Mouse (Mus musculus): ENCODE measurements around the gene Slc39a7. TPM values are rescaled to one million over a fixed set of nuclear protein-coding genes. Genes with fewer than 3 reads are reported as not detected.

Gene Slc39a7
- polyA plus RNA-seq (2015; fragmentation: Nextera tagmentation; extraction: Ambion mirVana): 58.1 and 68.4 TPM in 2 replicates

DNA sequence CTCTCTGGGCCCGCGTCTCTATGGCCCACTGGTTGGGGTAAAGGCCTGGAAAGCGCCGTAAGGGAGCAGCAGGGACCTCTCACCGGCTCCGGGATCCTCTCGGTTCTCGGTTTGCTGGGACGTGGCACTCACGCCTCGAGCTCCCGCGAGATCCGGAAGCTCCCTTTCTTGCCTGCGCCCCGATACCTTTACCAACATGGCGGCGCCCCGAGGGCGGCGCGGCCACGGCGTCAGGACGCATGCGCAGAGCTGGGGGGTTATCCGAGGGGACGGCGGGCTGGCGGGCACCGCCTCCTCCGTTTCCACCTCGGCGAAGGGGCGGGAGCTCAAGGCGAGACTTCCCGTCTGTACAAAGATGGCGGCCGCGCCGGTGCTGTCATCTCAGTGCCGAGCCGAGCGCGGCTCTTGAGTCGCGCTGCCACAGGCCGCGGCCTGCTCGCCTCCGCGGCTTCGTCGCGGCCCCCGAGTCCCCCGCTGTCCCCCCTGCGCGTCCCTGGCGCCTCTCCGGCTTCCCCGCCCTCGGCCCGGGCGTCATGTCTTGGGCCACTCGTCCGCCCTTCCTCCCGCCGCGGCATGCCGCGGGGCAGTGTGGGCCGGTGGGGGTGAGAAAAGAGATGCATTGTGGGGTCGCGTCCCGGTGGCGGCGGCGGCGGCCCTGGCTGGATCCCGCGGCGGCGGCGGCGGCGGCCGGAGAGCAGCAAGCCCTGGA, at the start of gene Slc39a7, which contains the start of gene Rxrb:
Gene Slc39a7, minus strand, starts transcription at position 218 of the 709 bp plus-strand sequence.
Gene Rxrb, plus strand, starts transcription at position 348 of the 709 bp plus-strand sequence.

DNA sequence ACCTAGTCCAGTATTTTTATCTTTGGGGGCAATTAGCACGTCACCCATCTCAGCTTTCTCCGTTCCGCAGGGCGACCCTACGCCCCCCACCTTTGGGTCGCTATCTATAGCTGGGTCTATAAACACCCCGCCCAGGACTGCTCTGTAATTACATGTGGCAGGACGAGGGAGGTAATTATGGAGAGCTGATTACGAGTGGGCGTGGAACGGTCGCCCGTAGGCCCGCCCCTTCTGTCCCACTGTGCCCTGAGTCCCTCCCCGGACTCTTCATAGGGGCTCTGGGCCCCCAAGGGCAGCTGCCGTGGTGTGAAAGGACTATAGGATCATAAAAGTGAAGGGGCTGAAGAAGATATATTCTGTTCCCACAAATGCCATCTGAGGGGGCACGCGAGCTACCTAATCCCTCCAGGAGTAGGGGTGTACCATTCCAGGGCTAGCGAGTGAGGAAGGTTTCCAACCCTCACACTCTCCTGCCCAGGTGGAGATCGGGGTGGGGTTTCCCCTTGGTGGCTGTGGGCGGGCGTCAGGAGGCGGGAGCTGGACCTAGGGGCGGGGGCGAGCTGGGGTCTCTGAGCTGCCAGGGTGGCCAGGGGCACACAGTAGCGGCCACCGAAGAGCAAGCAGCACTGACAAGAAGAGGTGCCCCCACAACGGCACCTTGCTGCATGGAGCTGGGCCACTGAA, 7.5 kb upstream of the Slc39a7 start, which contains the start of gene Col11a2:
Gene Col11a2, plus strand, starts transcription at position 560 of the 684 bp plus-strand sequence.

DNA sequence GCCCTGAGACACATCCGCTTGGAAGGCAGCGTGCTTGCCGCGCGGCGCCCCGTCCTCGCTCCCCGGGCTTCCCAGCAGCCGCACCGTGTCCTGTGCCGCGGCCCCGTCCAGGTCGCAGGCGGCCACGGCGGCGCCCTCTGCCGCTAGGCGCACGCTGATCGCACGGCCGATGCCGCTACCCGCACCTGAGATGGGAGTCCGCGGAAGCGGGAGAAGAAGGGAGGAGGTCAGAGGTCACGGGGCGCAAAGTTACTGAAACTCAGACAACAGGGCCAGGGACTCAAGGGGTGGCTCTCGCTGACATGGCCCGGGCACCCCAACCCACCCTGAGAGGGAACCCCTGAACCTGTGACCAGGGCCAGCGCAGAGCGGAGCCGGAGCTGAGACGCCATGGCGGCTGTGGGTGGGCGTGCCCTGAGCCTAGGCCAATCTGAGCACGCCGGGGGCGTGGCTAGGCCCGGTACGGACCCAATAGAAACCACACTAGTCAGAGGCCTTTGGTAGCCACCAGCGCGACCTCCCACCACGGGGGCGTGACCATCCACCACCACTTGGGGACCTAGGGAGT, 3.7 kb downstream of the Slc39a7 start, which contains the start of gene H2-Ke6:
Gene H2-Ke6, minus strand, starts transcription at position 405 of the 568 bp plus-strand sequence.

DNA sequence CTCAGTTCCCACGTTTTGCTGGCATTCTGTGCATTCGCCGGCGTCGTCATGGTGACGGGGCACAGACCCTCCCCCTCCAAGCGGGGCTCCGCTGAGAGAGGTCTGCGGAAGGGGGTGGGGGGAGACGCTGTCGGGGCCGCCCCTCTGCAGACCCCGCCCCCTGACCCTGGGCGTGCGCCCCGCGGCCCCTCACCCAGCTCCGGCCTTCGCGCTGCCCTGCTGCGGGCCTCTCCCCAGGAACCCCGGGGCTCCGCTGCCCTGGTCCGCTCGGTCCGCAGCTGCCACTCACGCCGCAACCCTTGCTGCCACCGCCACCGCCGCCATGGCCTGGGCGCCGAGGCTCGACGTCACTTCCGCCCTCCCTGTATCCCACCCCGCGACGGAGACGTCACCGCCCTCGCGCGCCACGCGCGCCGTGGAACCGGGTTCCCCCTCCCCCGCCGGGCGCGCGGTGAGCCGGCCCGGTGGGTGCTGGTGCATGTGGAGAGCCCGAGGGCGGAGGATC, 7.1 kb downstream of the Slc39a7 start, which contains the start of gene Ring1:
Gene Ring1, minus strand, starts transcription at position 364 of the 505 bp plus-strand sequence.

DNA sequence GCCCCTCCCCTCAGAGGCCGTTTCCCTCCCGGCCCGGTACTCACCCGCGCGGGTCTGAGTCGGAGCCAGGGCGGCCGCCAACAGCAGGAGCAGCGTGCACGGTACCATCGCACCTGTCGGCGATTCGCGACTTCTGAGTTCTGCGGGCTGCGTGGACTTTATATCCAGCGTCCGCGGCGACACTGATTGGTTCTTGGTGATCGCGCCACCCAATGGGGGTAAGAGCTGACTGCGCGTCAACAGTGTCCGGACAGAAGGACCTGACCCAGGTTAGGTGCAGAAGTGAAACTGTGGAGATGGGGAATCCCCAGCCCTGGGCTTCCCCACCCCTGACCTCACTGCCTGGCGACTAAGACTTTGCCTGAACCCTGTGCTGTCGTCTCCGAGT, 31.3 kb downstream of the Slc39a7 start, which contains the start of gene H2-K1:
Gene H2-K1, minus strand, starts transcription at position 198 of the 388 bp plus-strand sequence.

MicroRNA genes within 50 kb of the gene (microRNA counts, 519-probe panel; counts per million panel counts)
- 88.3 counts per million for microRNA mmu-miR-219

Other genes starting within 250 kb of the Slc39a7 start
- 37.2 and 37.6 TPM in 2 replicates for gene Angptl4, start 249.9 kb downstream of the Slc39a7 start, polyA plus RNA-seq (2015; fragmentation: Nextera tagmentation; extraction: Ambion mirVana)
- gene Kank3, start 221.2 kb downstream of the Slc39a7 start, polyA plus RNA-seq (2015; fragmentation: Nextera tagmentation; extraction: Ambion mirVana): 27.7 and 41.7 TPM in 2 replicates
- 1,075 and 1,076 TPM in 2 replicates for gene Rps28, start 207.1 kb downstream of the Slc39a7 start, polyA plus RNA-seq (2015; fragmentation: Nextera tagmentation; extraction: Ambion mirVana)
- 294 and 300 TPM in 2 replicates for gene Ndufa7, start 207.1 kb downstream of the Slc39a7 start, polyA plus RNA-seq (2015; fragmentation: Nextera tagmentation; extraction: Ambion mirVana)
- gene Cd320, start 188.6 kb downstream of the Slc39a7 start, polyA plus RNA-seq (2015; fragmentation: Nextera tagmentation; extraction: Ambion mirVana): 14.3 and 19.1 TPM in 2 replicates
- gene Gm7029, start 157.8 kb downstream of the Slc39a7 start, polyA plus RNA-seq (2015; fragmentation: Nextera tagmentation; extraction: Ambion mirVana): not detected in 2 replicates
- gene Kifc1, start 141.0 kb downstream of the Slc39a7 start, polyA plus RNA-seq (2015; fragmentation: Nextera tagmentation; extraction: Ambion mirVana): 7.4 and 8.4 TPM in 2 replicates
- 0.77 and 1.2 TPM in 2 replicates for gene Platr17, start 126.5 kb downstream of the Slc39a7 start, polyA plus RNA-seq (2015; fragmentation: Nextera tagmentation; extraction: Ambion mirVana)
- 27.0 and 29.1 TPM in 2 replicates for gene Daxx, start 122.3 kb downstream of the Slc39a7 start, polyA plus RNA-seq (2015; fragmentation: Nextera tagmentation; extraction: Ambion mirVana)
- 70.3 and 83.6 TPM in 2 replicates for gene Tapbp, start 115.8 kb downstream of the Slc39a7 start, polyA plus RNA-seq (2015; fragmentation: Nextera tagmentation; extraction: Ambion mirVana)
- 11.8 and 12.6 TPM in 2 replicates for gene Zbtb22, start 115.8 kb downstream of the Slc39a7 start, polyA plus RNA-seq (2015; fragmentation: Nextera tagmentation; extraction: Ambion mirVana)
- gene Rgl2, start 102.1 kb downstream of the Slc39a7 start, polyA plus RNA-seq (2015; fragmentation: Nextera tagmentation; extraction: Ambion mirVana): 16.8 and 22.9 TPM in 2 replicates
- 147 and 152 TPM in 2 replicates for gene Pfdn6, start 91.3 kb downstream of the Slc39a7 start, polyA plus RNA-seq (2015; fragmentation: Nextera tagmentation; extraction: Ambion mirVana)
- 20.6 and 20.9 TPM in 2 replicates for gene Wdr46, start 91.0 kb downstream of the Slc39a7 start, polyA plus RNA-seq (2015; fragmentation: Nextera tagmentation; extraction: Ambion mirVana)
- gene B3galt4, start 80.2 kb downstream of the Slc39a7 start, polyA plus RNA-seq (2015; fragmentation: Nextera tagmentation; extraction: Ambion mirVana): 3.7 and 4.2 TPM in 2 replicates
- 25.5 and 27.2 TPM in 2 replicates for gene Vps52, start 75.9 kb downstream of the Slc39a7 start, polyA plus RNA-seq (2015; fragmentation: Nextera tagmentation; extraction: Ambion mirVana)
- 2,156 and 2,219 TPM in 2 replicates for gene Rps18, start 75.7 kb downstream of the Slc39a7 start, polyA plus RNA-seq (2015; fragmentation: Nextera tagmentation; extraction: Ambion mirVana)
- 186 and 228 TPM in 2 replicates for gene H2-K1, start 31.3 kb downstream of the Slc39a7 start, polyA plus RNA-seq (2015; fragmentation: Nextera tagmentation; extraction: Ambion mirVana)
- 8.9 and 11.6 TPM in 2 replicates for gene Ring1, start 7.0 kb downstream of the Slc39a7 start, polyA plus RNA-seq (2015; fragmentation: Nextera tagmentation; extraction: Ambion mirVana)
- gene H2-Ke6, start 3.6 kb downstream of the Slc39a7 start, polyA plus RNA-seq (2015; fragmentation: Nextera tagmentation; extraction: Ambion mirVana): 36.1 and 46.0 TPM in 2 replicates
- gene Rxrb, start 130 bp upstream of the Slc39a7 start, polyA plus RNA-seq (2015; fragmentation: Nextera tagmentation; extraction: Ambion mirVana): 26.4 and 30.3 TPM in 2 replicates
- gene Col11a2, start 7.8 kb upstream of the Slc39a7 start, polyA plus RNA-seq (2015; fragmentation: Nextera tagmentation; extraction: Ambion mirVana): 0.32 and 0.93 TPM in 2 replicates
- gene H2-Oa, start 60.7 kb upstream of the Slc39a7 start, polyA plus RNA-seq (2015; fragmentation: Nextera tagmentation; extraction: Ambion mirVana): 2.5 and 4.4 TPM in 2 replicates
- gene H2-DMa, start 87.9 kb upstream of the Slc39a7 start, polyA plus RNA-seq (2015; fragmentation: Nextera tagmentation; extraction: Ambion mirVana): 19.0 and 25.7 TPM in 2 replicates
- 56.4 and 65.3 TPM in 2 replicates for gene Brd2, start 91.0 kb upstream of the Slc39a7 start, polyA plus RNA-seq (2015; fragmentation: Nextera tagmentation; extraction: Ambion mirVana)
- 4.8 and 5.6 TPM in 2 replicates for gene H2-DMb2, start 111.6 kb upstream of the Slc39a7 start, polyA plus RNA-seq (2015; fragmentation: Nextera tagmentation; extraction: Ambion mirVana)
- gene H2-DMb1, start 121.4 kb upstream of the Slc39a7 start, polyA plus RNA-seq (2015; fragmentation: Nextera tagmentation; extraction: Ambion mirVana): 4.4 and 8.9 TPM in 2 replicates
- gene Tap1, start 155.9 kb upstream of the Slc39a7 start, polyA plus RNA-seq (2015; fragmentation: Nextera tagmentation; extraction: Ambion mirVana): 15.1 and 20.2 TPM in 2 replicates
- gene Psmb9, start 156.1 kb upstream of the Slc39a7 start, polyA plus RNA-seq (2015; fragmentation: Nextera tagmentation; extraction: Ambion mirVana): 33.4 and 43.3 TPM in 2 replicates
- 65.0 and 89.6 TPM in 2 replicates for gene Psmb8, start 166.0 kb upstream of the Slc39a7 start, polyA plus RNA-seq (2015; fragmentation: Nextera tagmentation; extraction: Ambion mirVana)
- 21.0 and 29.0 TPM in 2 replicates for gene Tap2, start 171.8 kb upstream of the Slc39a7 start, polyA plus RNA-seq (2015; fragmentation: Nextera tagmentation; extraction: Ambion mirVana)
- gene H2-Ob, start 207.2 kb upstream of the Slc39a7 start, polyA plus RNA-seq (2015; fragmentation: Nextera tagmentation; extraction: Ambion mirVana): 2.4 and 3.9 TPM in 2 replicates
- gene H2-Ab1, start 226.0 kb upstream of the Slc39a7 start, polyA plus RNA-seq (2015; fragmentation: Nextera tagmentation; extraction: Ambion mirVana): 61.1 and 90.6 TPM in 2 replicates

All from spleen, postnatal 0 days (tissue).